Mouse (Mus musculus) thymus, adult 18-20 months (tissue): ENCODE measurements around the gene Ubp1.
"Not testable (repeated sequence)": the region's sequence is repeated elsewhere in the genome, so short reads cannot be mapped to it uniquely, and the experiment has no call there.

Experiments used
- DNase-seq, 2 experiments: peaks; one replicate each; pipeline ENCODE4 v3.0.0; 2022; ENCODE audit warnings: mixed read lengths in 2 of 2

The Ubp1 gene

DNA sequence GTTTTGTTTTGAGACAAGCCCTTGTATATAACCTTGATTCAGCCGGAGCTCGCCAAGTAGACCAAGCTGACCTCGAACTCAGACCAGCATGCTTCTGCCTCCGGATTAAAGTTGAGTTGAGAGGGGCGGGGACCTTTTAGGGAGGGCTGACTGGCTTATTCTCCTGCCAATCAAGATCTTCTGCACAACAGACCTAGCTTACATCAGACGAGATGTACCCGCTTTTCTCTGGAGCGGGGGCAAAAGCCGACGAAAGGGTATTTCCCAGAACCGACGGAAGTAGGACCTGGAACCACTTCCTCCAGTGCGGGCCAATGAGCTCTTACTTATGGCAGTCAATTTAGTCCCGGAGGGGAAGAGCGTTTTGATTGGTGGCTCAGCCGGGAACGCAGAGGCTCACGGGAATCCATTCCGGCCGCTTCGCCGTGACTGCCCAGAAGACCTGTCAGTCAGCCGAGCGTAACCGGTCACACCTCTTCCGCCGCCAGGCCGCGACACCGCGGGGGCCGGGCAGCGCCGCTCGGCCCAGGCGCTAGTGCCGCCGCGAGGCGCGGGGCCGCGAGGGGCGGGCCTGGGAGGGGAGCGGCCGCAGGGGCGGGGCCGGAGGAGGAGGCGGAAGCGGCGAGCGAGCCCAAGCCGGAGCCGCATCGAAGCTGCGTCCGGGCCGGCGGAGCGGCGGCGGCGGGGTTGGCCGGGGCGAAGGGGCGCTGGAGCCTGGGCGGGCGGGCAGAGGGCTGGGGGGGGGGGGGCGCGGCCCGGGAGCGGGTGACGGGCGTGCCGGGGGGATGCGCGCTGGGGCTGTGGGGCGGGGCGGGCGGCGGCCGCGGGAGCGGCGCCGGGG is at the start of gene Ubp1:
Ubp1 (plus strand) TSS at position 401 of the 841 bp plus-strand sequence.
- peak; percentile 92 to 96 for DNase-seq

- no peak for DNase-seq
Observed at GRCm38 (mm10) chr9:113894903-113895302, 35.8 kb upstream of the Ubp1 start.

GRCm38 (mm10) chr9:113903136-113903535 is 27.6 kb upstream of the Ubp1 start:
- no peak for DNase-seq

GRCm38 (mm10) chr9:113904315-113904714 is 26.4 kb upstream of the Ubp1 start:
- DNase-seq: not testable (repeated sequence)

DNA sequence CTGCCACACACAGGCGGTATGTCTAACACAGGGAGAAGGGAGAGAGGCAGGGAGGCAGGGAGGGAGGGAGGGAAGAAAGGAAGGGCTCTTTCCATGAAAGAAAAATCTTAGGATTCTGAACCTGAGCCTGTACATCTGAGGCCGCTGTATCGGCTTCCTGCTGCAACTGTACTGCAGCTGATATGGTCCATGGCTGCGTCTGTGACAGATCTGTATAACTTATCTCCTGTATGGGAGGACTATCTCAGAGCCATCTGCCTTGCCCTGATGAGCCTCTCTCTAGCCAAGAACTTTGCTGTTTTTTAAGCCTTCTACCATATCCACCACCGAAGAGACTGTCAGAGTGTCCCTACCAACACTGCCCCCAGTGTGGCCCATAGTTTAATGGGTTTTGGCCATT is 14.9 kb upstream of the Ubp1 start:
- no peak for DNase-seq

DNA sequence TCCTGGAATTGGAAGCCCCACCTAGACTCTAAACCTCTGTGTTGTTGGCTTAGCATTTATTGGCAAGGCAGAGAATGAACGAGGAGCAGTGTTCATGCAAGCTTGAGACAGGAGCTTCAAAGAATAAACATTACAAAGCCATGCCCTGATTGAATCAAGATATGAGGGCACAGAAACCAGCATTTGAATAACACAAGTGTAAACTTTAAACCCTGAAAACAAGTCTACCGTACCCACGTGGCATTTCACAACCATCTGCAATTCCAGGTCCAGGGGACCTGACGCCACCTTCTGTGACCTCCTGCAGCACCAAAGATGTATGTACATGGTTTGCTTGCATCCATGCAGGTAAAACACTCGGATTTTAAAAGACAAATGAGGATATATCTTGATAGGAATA is 8.1 kb upstream of the Ubp1 start:
- no peak for DNase-seq

DNA sequence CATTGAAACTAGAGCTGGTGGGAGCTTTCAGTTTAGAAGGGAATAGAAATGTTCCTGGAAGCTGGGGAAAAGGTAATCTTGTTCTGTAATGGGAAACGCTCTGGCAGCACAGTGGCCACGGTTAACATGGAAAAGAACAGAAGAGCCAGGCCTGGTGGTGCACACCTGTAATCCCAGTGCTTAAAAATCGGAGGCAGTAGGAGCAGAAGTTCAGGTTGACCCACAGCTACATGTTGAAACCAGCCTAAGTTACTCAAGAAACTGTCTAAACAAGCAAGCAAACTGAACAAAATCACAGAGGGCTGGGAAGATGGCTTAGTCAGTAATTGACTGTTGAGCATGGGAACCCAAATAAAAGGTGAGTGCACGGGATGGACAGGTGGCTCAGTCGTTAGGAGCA is 5.9 kb upstream of the Ubp1 start:
- DNase-seq: no peak

DNA sequence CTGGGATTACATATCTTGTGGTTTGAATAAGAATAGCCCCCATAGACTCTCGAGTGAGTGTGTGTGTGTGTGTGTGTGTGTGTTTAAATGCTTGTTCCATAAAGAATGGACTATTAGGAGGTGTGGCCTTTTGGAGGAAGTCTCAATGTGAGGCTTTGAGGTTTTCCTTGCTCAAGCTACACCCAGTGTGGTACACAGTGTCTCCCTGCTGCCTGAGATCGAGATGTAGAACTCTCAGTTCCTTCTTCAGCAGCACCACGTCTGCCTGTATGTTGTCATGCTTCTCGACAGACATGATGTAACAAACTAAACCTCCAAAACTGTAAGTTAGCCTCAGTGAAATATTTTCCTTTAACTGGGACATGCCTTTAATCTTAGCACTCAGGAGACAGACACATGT is 2.1 kb upstream of the Ubp1 start:
- DNase-seq: no peak

DNA sequence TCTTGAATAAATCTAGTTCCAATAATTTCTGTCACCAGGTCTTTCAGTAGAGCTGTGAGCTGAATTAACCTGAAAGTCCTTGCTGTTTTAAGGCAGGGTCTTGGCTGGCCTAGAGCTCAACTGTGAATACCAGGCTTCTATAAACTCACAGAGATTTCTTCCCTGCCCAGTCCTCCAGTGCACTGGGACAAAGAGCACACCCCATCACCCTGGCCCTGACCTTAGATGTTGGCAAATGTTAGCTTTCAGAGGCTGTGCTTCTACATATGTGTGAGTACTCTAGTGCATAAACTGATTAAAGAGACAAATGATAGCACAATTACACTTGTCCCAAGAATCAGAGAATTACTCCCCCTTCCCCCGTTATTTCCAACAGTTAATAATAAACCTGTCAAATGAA is 1.1 kb upstream of the Ubp1 start:
- DNase-seq: no peak

GRCm38 (mm10) chr9:113931375-113932099 is 803 bp downstream of the Ubp1 start:
- DNase-seq: peak; percentile 34 to 37

DNA sequence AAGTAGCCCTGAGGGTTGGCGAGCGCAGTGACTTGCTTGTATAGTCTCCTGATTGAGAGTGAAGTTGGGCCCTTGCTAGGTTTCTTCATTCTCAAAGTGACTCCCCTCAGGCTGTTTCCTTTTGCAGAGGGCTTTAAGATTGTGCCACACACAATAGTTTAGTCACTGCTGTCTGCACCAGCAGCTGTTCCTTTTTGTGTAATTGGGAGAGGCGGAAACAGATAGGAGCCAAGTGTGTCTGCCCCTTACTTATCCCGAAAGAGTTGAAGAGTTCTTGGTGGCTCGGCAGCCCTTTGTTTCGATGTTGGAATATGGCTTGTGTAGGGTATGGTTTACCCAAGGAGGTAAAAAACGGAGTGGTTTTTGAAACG is 1.4 kb downstream of the Ubp1 start:
- DNase-seq: no peak

DNA sequence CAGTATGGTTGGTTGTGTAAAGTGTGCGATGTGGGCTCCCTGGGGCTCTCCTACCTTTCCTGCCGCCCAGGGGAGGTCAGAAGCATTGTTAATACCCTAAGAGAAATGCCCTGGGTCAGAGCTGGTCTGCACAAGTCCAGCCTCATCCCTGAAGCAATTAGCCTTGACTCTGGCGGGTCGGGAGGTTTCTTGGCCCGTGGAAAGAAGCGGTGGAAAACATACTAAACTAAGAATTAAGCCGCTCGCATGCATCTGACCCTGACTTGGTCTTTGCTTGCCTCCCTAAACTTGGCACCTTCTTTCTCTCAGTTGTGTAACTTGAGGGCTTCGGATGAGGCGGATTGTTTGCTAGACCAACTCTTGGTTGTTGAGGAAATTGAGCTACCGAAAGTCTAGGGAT is 1.8 kb downstream of the Ubp1 start:
- no peak for DNase-seq

GRCm38 (mm10) chr9:113935638-113936037 is 4.9 kb downstream of the Ubp1 start:
- DNase-seq: no peak

GRCm38 (mm10) chr9:113939063-113939850 is 8.5 kb downstream of the Ubp1 start:
- no peak for DNase-seq

GRCm38 (mm10) chr9:113941103-113941805 is 10.5 kb downstream of the Ubp1 start:
- DNase-seq: no peak

DNA sequence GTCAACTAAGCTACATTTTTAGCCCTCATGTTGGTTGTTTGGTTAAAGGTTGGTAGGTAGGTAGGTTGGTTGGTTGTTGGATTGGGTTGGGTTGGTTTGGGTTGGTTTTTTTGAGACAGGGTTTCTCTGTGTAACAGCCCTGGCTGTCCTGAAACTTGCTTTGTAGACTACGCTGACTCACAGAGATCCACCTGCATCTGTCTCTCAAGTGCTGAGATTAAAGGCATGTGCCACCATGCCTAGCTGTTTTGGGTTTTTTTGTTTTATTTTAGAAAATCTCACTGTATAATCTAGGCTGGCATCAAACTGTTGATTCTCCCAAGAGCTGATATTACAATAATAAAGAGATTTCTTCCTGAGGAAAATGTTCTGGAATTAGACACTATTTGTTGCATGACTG is 12.6 kb downstream of the Ubp1 start:
- DNase-seq: no peak

- no peak for DNase-seq
Observed at GRCm38 (mm10) chr9:113947216-113947615, 16.5 kb downstream of the Ubp1 start.

DNA sequence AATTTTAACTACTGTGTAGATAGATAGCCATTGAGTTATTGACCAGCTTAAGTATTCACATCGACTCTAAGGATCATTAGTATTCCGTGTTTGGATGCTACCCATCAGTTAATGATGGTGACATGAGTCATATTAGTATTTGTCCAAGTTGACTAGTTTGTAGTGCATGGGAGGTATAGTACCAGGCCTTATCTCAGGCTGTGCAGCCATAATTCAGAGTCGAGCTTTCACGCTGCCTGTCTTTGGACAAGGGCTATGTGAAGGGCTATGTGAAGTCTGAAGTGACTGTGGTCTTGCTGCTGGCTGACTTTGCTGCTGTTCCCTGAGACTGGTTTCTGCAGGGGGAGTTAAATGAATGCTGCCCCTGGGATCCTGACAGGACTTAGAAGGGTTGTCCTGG is 27.0 kb downstream of the Ubp1 start:
- no peak for DNase-seq

DNA sequence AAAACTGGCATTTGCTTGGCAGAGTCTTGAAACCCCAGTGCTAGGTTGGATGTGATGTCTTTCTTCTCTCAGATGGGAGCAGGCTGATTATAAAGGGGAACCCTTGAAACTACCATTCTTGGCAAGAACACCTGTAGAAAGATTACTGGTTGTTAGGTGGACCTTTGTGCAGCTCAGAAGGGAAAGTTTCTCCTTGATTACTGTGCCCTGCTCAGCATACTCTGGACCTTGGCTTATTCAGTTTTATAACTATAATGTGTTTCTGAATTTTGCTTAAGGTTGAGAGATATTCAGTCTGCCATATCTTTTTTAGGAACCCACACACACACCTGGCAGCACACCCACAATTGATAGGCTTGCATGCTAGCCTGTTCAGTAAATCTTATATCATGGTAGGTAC is 33.0 kb downstream of the Ubp1 start:
- no peak for DNase-seq

DNA sequence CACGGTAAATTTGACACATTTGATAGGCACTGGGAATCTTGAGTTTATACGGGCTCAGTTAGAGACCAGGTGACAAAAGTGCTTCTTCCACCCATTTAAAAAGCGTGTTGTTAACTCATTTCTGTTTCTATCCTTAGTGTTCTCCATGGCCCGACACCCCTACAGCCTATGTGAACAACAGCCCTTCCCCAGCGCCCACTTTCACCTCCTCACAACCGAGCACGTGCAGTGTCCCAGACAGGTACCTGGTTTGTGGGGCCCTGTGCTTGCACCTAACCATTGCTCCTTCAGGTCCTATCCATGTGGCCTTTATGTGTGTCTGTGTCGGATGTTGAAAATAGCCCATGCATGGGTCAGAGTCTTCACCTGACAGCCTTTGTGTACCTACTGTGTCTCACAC is 33.7 kb downstream of the Ubp1 start:
- no peak for DNase-seq

- DNase-seq: no peak
Observed at GRCm38 (mm10) chr9:113966838-113967237, 36.1 kb downstream of the Ubp1 start.

DNA sequence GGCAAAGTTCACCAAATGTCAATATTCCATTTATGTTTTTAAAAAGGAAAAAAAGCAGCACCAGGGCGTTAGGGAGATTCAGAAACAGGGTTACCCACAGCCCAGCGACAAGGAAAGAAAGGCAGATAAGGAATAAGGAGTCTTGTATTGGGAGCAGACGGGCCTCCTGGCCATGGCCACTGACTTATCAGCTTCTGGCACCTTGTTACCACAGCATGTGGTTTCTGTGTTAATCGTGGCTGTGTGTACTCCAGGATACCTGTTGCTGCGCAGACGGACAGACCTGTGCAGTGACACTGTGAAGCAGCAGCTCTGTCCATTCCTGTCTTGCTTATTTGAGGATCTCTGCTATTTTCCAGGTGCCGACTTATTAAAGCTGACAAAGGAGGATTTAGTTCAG is 38.2 kb downstream of the Ubp1 start:
- no peak for DNase-seq

DNA sequence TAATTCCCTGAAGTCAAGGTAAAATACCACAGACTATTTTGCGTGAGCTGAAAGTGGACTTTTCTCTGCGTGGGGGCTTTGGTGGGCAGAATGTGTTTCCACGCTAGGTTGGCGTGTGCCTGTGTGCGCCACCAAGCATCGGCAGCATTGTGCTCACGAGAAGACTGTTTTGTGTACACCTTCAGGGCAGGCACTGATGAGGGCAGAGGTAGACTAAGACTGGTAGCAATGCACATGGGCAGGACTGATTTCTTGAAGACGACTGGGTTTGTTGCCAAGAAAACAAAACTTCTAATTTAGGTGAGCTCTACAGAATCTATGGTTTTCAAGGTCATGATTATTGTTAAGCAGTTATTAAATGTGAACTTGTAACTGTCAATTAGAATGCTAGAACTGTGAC is 38.7 kb downstream of the Ubp1 start:
- DNase-seq: no peak
